Mouse (Mus musculus): ENCODE measurements around the gene Csf2rb2.
"Not testable (repeated sequence)": the region's sequence is repeated elsewhere in the genome, so short reads cannot be mapped to it uniquely, and the experiment has no call there.

- TF ChIP-seq HCFC1 (IDR thresholded peaks at IDR 0.05; ENCODE audit: borderline replicate concordance, insufficient read depth, low read length); ZC3H11A (IDR thresholded peaks at IDR 0.05; ENCODE audit: borderline replicate concordance, low read depth, low read length); MAFK (IDR thresholded peaks at IDR 0.05; ENCODE audit: insufficient read depth, low read depth, low read length); CHD2 (IDR thresholded peaks at IDR 0.05; ENCODE audit: low read depth, low read length): not testable (repeated sequence)
Measured at GRCm38 (mm10) chr15:78318338-78319171, 13.0 kb upstream of the Csf2rb2 start.
